Mouse (Mus musculus) hindbrain, embryonic 13.5 days (tissue): ENCODE measurements around the gene Slc13a5. TPM values are rescaled to one million over a fixed set of nuclear protein-coding genes. Genes with fewer than 3 reads are reported as not detected.

Experiments
- ATAC-seq: fragments of 200-750 bp; cut with Nextera tagmentation; 2 replicates; pipeline ENCODE4 v1.8.0; 2017; ENCODE audit warnings: moderate TSS enrichment; ENCODE audit not compliant: low FRiP score
- H3K27ac ChIP-seq: fragments of 300-500 bp; sonication (generic); 2 replicates; pipeline ENCODE4 v1.5.1; 2015; ENCODE audit warnings: inconsistent platforms, mild to moderate bottlenecking, moderate library complexity
- H3K27me3 ChIP-seq: fragments of 300-500 bp; sonication (generic); 2 replicates; pipeline ENCODE4 v1.6.1; 2015; ENCODE audit warnings: mild to moderate bottlenecking, inconsistent platforms
- H3K36me3 ChIP-seq: fragments of 300-500 bp; sonication (generic); 2 replicates; pipeline ENCODE4 v1.6.1; 2015; ENCODE audit warnings: mild to moderate bottlenecking, inconsistent platforms
- H3K4me1 ChIP-seq: fragments of 300-500 bp; sonication (generic); replicated peaks from 2 replicates; pipeline ENCODE4 v1.6.1; 2015; ENCODE audit warnings: inconsistent platforms
- H3K4me2 ChIP-seq: fragments of 300-500 bp; sonication (generic); 2 replicates; pipeline ENCODE4 v1.6.1; 2015; ENCODE audit warnings: inconsistent platforms, mild to moderate bottlenecking, moderate library complexity
- H3K4me3 ChIP-seq: fragments of 300-500 bp; sonication (generic); 2 replicates; pipeline ENCODE4 v1.5.1; 2015; ENCODE audit warnings: mild to moderate bottlenecking, inconsistent platforms
- H3K9ac ChIP-seq: fragments of 300-500 bp; sonication (generic); 2 replicates; pipeline ENCODE4 v1.6.1; 2015; ENCODE audit warnings: mild to moderate bottlenecking, inconsistent platforms
- H3K9me3 ChIP-seq: fragments of 300-500 bp; sonication (generic); 2 replicates; pipeline ENCODE4 v1.6.1; 2016; ENCODE audit warnings: inconsistent platforms
- WGBS: fragments of 180-500 bp; shearing (Covaris S2); methylation state at CpG from one replicate; pipeline ENCODE4 v1.1.7; 2015; 5-methylcytosine and 5-hydroxymethylcytosine counted together
- polyA plus RNA-seq: library from polyadenylated mRNA; unstranded; fragments of >200 nt; fragmentation: Nextera tagmentation; extraction: Ambion mirVana; gene quantifications from 2 replicates; pipeline ENCODE4 v1.2.1, GENCODE M21; 2015

Gene Slc13a5
- polyA plus RNA-seq, 1 experiment from 2014 or later, result 1.5 TPM

GRCm38 (mm10) chr11:72245196-72245753, 21.7 kb downstream of the Slc13a5 start:
- Histone ChIP-seq H3K9me3 (no peaks in the 10 kb centered on the region), H3K27me3 (no peaks in the 10 kb centered on the region), H3K4me1 (no peaks in the 10 kb centered on the region), H3K4me3 (no peak overlapping the region), H3K27ac (no peak overlapping the region), H3K4me2 (no peak overlapping the region), H3K9ac (no peak overlapping the region), H3K36me3 (no peaks in the 10 kb centered on the region)
- WGBS, result 85% methylated on average over 8 of the region's 8 CpGs
- no peak for ATAC-seq

GRCm38 (mm10) chr11:72240062-72240860, 26.8 kb downstream of the Slc13a5 start:
- Histone ChIP-seq H3K4me1 (no peaks in the 10 kb centered on the region), H3K4me2 (no peak overlapping the region), H3K27ac (no peak overlapping the region), H3K27me3 (no peaks in the 10 kb centered on the region), H3K4me3 (no peak overlapping the region), H3K36me3 (no peaks in the 10 kb centered on the region), H3K9ac (no peak overlapping the region), H3K9me3 (no peaks in the 10 kb centered on the region)
- 74% methylated on average over 4 of the region's 4 CpGs for WGBS
- no peak for ATAC-seq

- Histone ChIP-seq H3K9ac (no peak overlapping the region), H3K27ac (no peak overlapping the region), H3K9me3 (no peaks in the 10 kb centered on the region), H3K4me3 (no peak overlapping the region), H3K4me1 (no peaks in the 10 kb centered on the region), H3K36me3 (no peaks in the 10 kb centered on the region), H3K27me3 (no peaks in the 10 kb centered on the region), H3K4me2 (no peak overlapping the region)
- WGBS, result 63% methylated on average over 5 of the region's 5 CpGs
- no peak for ATAC-seq
Observed at GRCm38 (mm10) chr11:72234013-72234412, 33.0 kb downstream of the Slc13a5 start.

GRCm38 (mm10) chr11:72232991-72233390, 34.0 kb downstream of the Slc13a5 start:
- no peaks in the 10 kb centered on the region for H3K4me1 ChIP-seq
- H3K9ac ChIP-seq, result no peak overlapping the region
- 0 out of 2 replicates have a peak, but pooled peaks cover 4% of the 10 kb centered on the region for H3K27me3 ChIP-seq
- ATAC-seq, result no peak
- no peaks in the 10 kb centered on the region for H3K36me3 ChIP-seq
- no peak overlapping the region for H3K4me3 ChIP-seq
- WGBS, result 72% methylated on average over 1 of the region's 1 CpGs
- H3K27ac ChIP-seq, result no peak overlapping the region
- H3K4me2 ChIP-seq, result no peak overlapping the region
- no peaks in the 10 kb centered on the region for H3K9me3 ChIP-seq

- Histone ChIP-seq H3K4me2 (no peak overlapping the region), H3K4me3 (no peak overlapping the region), H3K27me3 (0 out of 2 replicates have a peak, but pooled peaks cover 4% of the 10 kb centered on the region), H3K9ac (no peak overlapping the region), H3K9me3 (no peaks in the 10 kb centered on the region), H3K4me1 (no peaks in the 10 kb centered on the region), H3K36me3 (no peaks in the 10 kb centered on the region), H3K27ac (no peak overlapping the region)
- no peak for ATAC-seq
- 87% methylated on average over 7 of the region's 7 CpGs for WGBS
Observed at GRCm38 (mm10) chr11:72232068-72232467, 35.0 kb downstream of the Slc13a5 start.

GRCm38 (mm10) chr11:72228513-72228912, 38.5 kb downstream of the Slc13a5 start:
- 92% methylated on average over 4 of the region's 4 CpGs for WGBS
- Histone ChIP-seq H3K9me3 (no peaks in the 10 kb centered on the region), H3K27ac (no peak overlapping the region), H3K4me3 (no peak overlapping the region), H3K27me3 (0 out of 2 replicates have a peak, but pooled peaks cover 4% of the 10 kb centered on the region), H3K36me3 (no peaks in the 10 kb centered on the region), H3K4me2 (no peak overlapping the region), H3K9ac (no peak overlapping the region), H3K4me1 (peaks cover 16% of the 10 kb centered on the region)
- ATAC-seq, result no peak

GRCm38 (mm10) chr11:72226901-72227300, 40.1 kb downstream of the Slc13a5 start:
- H3K4me1 ChIP-seq, result peaks cover 16% of the 10 kb centered on the region
- no peak overlapping the region for H3K27ac ChIP-seq
- ATAC-seq, result no peak
- H3K4me3 ChIP-seq, result no peak overlapping the region
- H3K4me2 ChIP-seq, result no peak overlapping the region
- WGBS, result 93% methylated on average over 6 of the region's 6 CpGs
- no peak overlapping the region for H3K9ac ChIP-seq
- no peaks in the 10 kb centered on the region for H3K9me3 ChIP-seq
- no peaks in the 10 kb centered on the region for H3K36me3 ChIP-seq
- 0 out of 2 replicates have a peak, but pooled peaks cover 4% of the 10 kb centered on the region for H3K27me3 ChIP-seq

- Histone ChIP-seq H3K9ac (no peak overlapping the region), H3K27me3 (0 out of 2 replicates have a peak, but pooled peaks cover 4% of the 10 kb centered on the region), H3K4me3 (no peak overlapping the region), H3K4me1 (peaks cover 16% of the 10 kb centered on the region), H3K27ac (peak overlapping the region; percentile 56), H3K4me2 (no peak overlapping the region), H3K9me3 (no peaks in the 10 kb centered on the region), H3K36me3 (no peaks in the 10 kb centered on the region)
- peak; percentile 57 for ATAC-seq
- 33% methylated on average over 10 of the region's 10 CpGs for WGBS
Observed at GRCm38 (mm10) chr11:72226020-72226791, 40.8 kb downstream of the Slc13a5 start.

- no peak for ATAC-seq
- Histone ChIP-seq H3K4me1 (peaks cover 16% of the 10 kb centered on the region), H3K4me2 (no peak overlapping the region)
Observed at GRCm38 (mm10) chr11:72224865-72225264, 42.2 kb downstream of the Slc13a5 start.

GRCm38 (mm10) chr11:72223414-72223813, 43.6 kb downstream of the Slc13a5 start:
- ATAC-seq, result no peak

More at GRCm38 (mm10) chr11:72224865-72225264, 42.2 kb downstream of the Slc13a5 start:
- no peak overlapping the region for H3K27ac ChIP-seq
- H3K36me3 ChIP-seq, result no peaks in the 10 kb centered on the region
- H3K9ac ChIP-seq, result no peak overlapping the region
- WGBS, result 21% methylated on average over 5 of the region's 5 CpGs
- H3K4me3 ChIP-seq, result no peak overlapping the region
- 0 out of 2 replicates have a peak, but pooled peaks cover 4% of the 10 kb centered on the region for H3K27me3 ChIP-seq
- no peaks in the 10 kb centered on the region for H3K9me3 ChIP-seq

GRCm38 (mm10) chr11:72221278-72221677, 45.7 kb downstream of the Slc13a5 start:
- 15% methylated on average over 6 of the region's 6 CpGs for WGBS
- Histone ChIP-seq H3K4me3 (no peak overlapping the region), H3K9me3 (no peaks in the 10 kb centered on the region), H3K36me3 (peaks cover 5% of the 10 kb centered on the region; the same call in 1 of the 2 replicates), H3K27ac (no peak overlapping the region), H3K27me3 (no peaks in the 10 kb centered on the region), H3K9ac (no peak overlapping the region), H3K4me2 (no peak overlapping the region), H3K4me1 (peaks cover 19% of the 10 kb centered on the region)
- no peak for ATAC-seq

More at GRCm38 (mm10) chr11:72223414-72223813, 43.6 kb downstream of the Slc13a5 start:
- Histone ChIP-seq H3K27me3 (0 out of 2 replicates have a peak, but pooled peaks cover 1% of the 10 kb centered on the region), H3K4me2 (no peak overlapping the region), H3K27ac (no peak overlapping the region), H3K4me3 (no peak overlapping the region), H3K4me1 (peaks cover 16% of the 10 kb centered on the region), H3K9ac (no peak overlapping the region), H3K36me3 (peaks cover 5% of the 10 kb centered on the region; the same call in 1 of the 2 replicates), H3K9me3 (no peaks in the 10 kb centered on the region)
- 82% methylated on average over 4 of the region's 4 CpGs for WGBS

- H3K9ac ChIP-seq, result 0 out of 2 replicates have a peak overlapping the region, but pooled peaks have one; percentile 14
- H3K27ac ChIP-seq, result no peak overlapping the region
- ATAC-seq, result no peak
- peaks cover 29% of the 10 kb centered on the region for H3K4me1 ChIP-seq
- peak overlapping the region; percentile 91 for H3K4me2 ChIP-seq
- no peak overlapping the region for H3K4me3 ChIP-seq
- H3K36me3 ChIP-seq, result peaks cover 9% of the 10 kb centered on the region
- no peaks in the 10 kb centered on the region for H3K27me3 ChIP-seq
- WGBS, result 88% methylated on average over 5 of the region's 5 CpGs
- H3K9me3 ChIP-seq, result no peaks in the 10 kb centered on the region
Observed at GRCm38 (mm10) chr11:72217116-72217515, 49.9 kb downstream of the Slc13a5 start.
